Mouse (Mus musculus) heart, adult 2 months (tissue): ENCODE results near the gene Lmln. TPM values are rescaled to one million over a fixed set of nuclear protein-coding genes. Genes with fewer than 3 reads are reported as not detected.

Experiments used
- DNase-seq, 2 experiments: peaks; one replicate each; pipeline ENCODE4 v3.0.0; 2021
- H3K27ac ChIP-seq: fragments of 200-600 bp; 2 replicates; pipeline ENCODE4 v1.8.1; 2022
- H3K27me3 ChIP-seq: fragments of 200-500 bp; 2 replicates; pipeline ENCODE4 v1.6.1; 2012; ENCODE audit warnings: mild to moderate bottlenecking, low read length, inconsistent platforms, mixed read lengths; ENCODE audit not compliant: control insufficient read depth, insufficient read depth
- H3K36me3 ChIP-seq: fragments of 200-500 bp; 2 replicates; pipeline ENCODE4 v1.6.1; 2012; ENCODE audit warnings: low read length, inconsistent platforms; ENCODE audit not compliant: control insufficient read depth, insufficient read depth
- H3K4me1 ChIP-seq: fragments of 200-500 bp; 2 replicates; pipeline ENCODE4 v1.6.1; 2011; ENCODE audit warnings: low read length; ENCODE audit not compliant: control insufficient read depth, insufficient read depth
- H3K4me3 ChIP-seq: fragments of 200-600 bp; 2 replicates; pipeline ENCODE4 v1.8.1; 2022
- H3K79me2 ChIP-seq: fragments of 200-500 bp; replicated peaks from 2 replicates; pipeline ENCODE4 v1.6.1; 2012; ENCODE audit warnings: mild to moderate bottlenecking, inconsistent platforms, low read length, moderate library complexity, mixed read lengths; ENCODE audit not compliant: control insufficient read depth, insufficient read depth
- H3K9ac ChIP-seq: fragments of 200-500 bp; 2 replicates; pipeline ENCODE4 v1.6.1; 2012; ENCODE audit warnings: low read depth, mild to moderate bottlenecking, control low read depth, inconsistent platforms, low read length, mixed read lengths
- CTCF ChIP-seq: fragments of 200-600 bp; IDR thresholded peaks from 2 replicates; pipeline ENCODE4 v1.8.1; 2022; ENCODE audit warnings: antibody characterized with exemption, mild to moderate bottlenecking, moderate library complexity
- EP300 ChIP-seq: fragments of 200-500 bp; IDR thresholded peaks from 2 replicates; pipeline ENCODE4 v1.6.1; 2011; ENCODE audit warnings: low read depth, low read length, control low read depth; ENCODE audit not compliant: insufficient read depth
- POLR2A ChIP-seq: fragments of 200-500 bp; IDR thresholded peaks from 2 replicates; pipeline ENCODE4 v1.6.1; 2011; ENCODE audit warnings: mild to moderate bottlenecking, low read depth, low read length, control low read depth; ENCODE audit not compliant: insufficient read depth
- WGBS: fragments of 180-500 bp; shearing (Covaris S2); methylation state at CpG from one replicate; pipeline ENCODE4 v1.1.7; 2018; 5-methylcytosine and 5-hydroxymethylcytosine counted together
- intact Hi-C: fragments of 180-260 bp; cut with DNase I; formaldehyde crosslinking; loops from one replicate; pipeline ENCODE4 v1.15.1; 2025
- polyA plus RNA-seq: library from polyadenylated mRNA; depleted of rRNA; stranded (reverse); fragments of >200 nt; gene quantifications from 2 replicates; pipeline ENCODE4 v1.2.3, GENCODE M21; 2012
- total RNA-seq, 2 experiments: library from RNA; stranded (reverse); gene quantifications; 2 replicates each; pipeline ENCODE4 v1.2.3; 2021

Lmln gene
- total and polyA plus RNA-seq, 3 experiments: 1.1 to 2.0 (median 1.9) TPM

DNA sequence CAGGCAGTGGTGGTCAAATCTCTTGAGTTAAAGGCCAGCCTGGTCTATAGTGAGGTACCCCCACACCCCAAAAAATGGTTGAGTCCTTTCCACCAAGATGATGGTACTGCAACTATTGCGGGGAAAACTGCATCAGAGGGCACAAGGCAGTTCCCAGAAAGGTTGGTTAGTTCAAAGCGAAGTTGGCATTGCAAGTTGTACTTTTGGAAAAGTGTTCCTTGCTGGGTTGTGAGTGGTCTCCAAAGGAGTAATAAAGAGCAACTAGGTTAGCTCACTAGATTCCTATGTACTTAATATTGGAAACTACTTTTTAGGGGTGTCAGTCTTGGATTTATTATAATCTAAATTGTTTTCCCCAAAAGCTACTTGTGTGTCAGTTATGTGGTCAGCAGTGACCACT is 1.4 kb upstream of the Lmln start:
- no peak for DNase-seq
- intact Hi-C loops: no loop called here
- WGBS: 90% methylated on average over 2 of the region's 2 CpGs
- Histone ChIP-seq H3K27ac (no peak overlapping the region), H3K4me1 (peaks cover 2% of the 10 kb centered on the region), H3K79me2 (no peaks in the 10 kb centered on the region), H3K36me3 (peaks cover 14% of the 10 kb centered on the region), H3K4me3 (no peak overlapping the region), H3K27me3 (no peaks in the 10 kb centered on the region), H3K9ac (no peak overlapping the region)
- no peak for TF ChIP-seq CTCF
- TF ChIP-seq EP300: no peak
- no peak for TF ChIP-seq POLR2A

DNA sequence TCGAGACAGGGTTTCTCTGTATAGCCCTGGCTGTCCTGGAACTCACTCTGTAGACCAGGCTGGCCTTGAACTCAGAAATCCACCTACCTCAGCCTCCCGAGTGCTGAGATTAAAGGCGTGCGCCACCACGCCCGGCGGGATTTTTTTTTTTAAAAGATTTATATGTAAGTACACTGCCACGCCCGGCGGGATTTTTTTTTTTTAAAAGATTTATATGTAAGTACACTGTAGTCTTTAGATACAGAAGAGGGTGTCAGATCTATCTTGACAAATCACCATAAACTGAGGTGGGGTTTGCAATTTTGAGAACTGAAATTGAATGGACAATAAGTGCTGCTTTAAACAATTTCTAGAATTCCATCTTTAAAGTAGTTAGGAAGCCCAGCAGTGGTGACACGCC is 921 bp upstream of the Lmln start:
- H3K4me1 ChIP-seq: peaks cover 2% of the 10 kb centered on the region
- H3K27ac ChIP-seq: no peak overlapping the region; the same call in 1 of the 2 replicates
- H3K36me3 ChIP-seq: peaks cover 14% of the 10 kb centered on the region
- TF ChIP-seq POLR2A: no peak
- TF ChIP-seq EP300: no peak
- TF ChIP-seq CTCF: no peak
- no peaks in the 10 kb centered on the region for H3K27me3 ChIP-seq
- H3K4me3 ChIP-seq: no peak overlapping the region
- intact Hi-C loops: no loop called here
- no peaks in the 10 kb centered on the region for H3K79me2 ChIP-seq
- peak overlapping the region; percentile 68; the same call in 1 of the 2 replicates for H3K9ac ChIP-seq
- no peak for DNase-seq
- 51% methylated on average over 11 of the region's 11 CpGs for WGBS

DNA sequence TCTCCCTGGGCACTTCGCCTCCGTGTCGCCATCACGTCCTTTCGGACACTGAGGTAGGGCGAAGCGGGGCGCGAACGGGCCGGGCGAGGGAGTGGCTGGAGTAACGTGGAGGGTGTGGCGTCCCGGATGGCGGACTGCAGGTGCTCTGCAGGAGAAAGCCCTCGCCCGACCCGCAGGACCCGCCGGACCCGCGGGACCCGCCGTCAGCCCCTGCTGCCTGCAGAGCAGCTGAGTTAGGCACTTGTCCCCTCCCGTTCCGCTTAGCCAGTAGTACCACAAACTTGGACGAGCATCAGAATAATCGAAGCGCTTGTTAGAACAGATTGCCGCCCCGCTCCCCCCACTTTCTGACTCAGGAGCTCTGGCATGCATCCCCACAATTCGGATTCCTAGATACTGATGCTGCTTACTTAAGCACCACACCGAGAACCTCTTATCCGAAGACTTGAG is 386 bp downstream of the Lmln start:
- Histone ChIP-seq H3K27ac (peak overlapping the region; percentile 51), H3K9ac (peak overlapping the region; percentile 81), H3K79me2 (no peaks in the 10 kb centered on the region), H3K4me1 (peaks cover 2% of the 10 kb centered on the region), H3K36me3 (peaks cover 10% of the 10 kb centered on the region), H3K4me3 (peak overlapping the region; percentile 81), H3K27me3 (no peaks in the 10 kb centered on the region)
- TF ChIP-seq POLR2A (no peak), EP300 (no peak), CTCF (no peak)
- intact Hi-C loops: no loop called here
- DNase-seq: no peak
- WGBS: under 1% methylated on average over 35 of the region's 35 CpGs

- Histone ChIP-seq H3K36me3 (peaks cover 6% of the 10 kb centered on the region), H3K4me3 (peak overlapping the region; percentile 81), H3K27me3 (no peaks in the 10 kb centered on the region), H3K27ac (no peak overlapping the region), H3K79me2 (no peaks in the 10 kb centered on the region), H3K9ac (peak overlapping the region; percentile 81), H3K4me1 (no peaks in the 10 kb centered on the region; the same call in 1 of the 2 replicates)
- TF ChIP-seq EP300 (no peak), POLR2A (no peak), CTCF (no peak)
- intact Hi-C loops: no loop called here
- WGBS: 9% methylated on average over 7 of the region's 7 CpGs
- no peak for DNase-seq
Observed at GRCm38 (mm10) chr16:33063267-33063666, 946 bp downstream of the Lmln start.

GRCm38 (mm10) chr16:33064636-33065035 is 2.3 kb downstream of the Lmln start:
- Histone ChIP-seq H3K36me3 (no peaks in the 10 kb centered on the region), H3K4me1 (no peaks in the 10 kb centered on the region; the same call in 1 of the 2 replicates), H3K27ac (no peak overlapping the region), H3K27me3 (no peaks in the 10 kb centered on the region), H3K4me3 (no peak overlapping the region), H3K79me2 (no peaks in the 10 kb centered on the region), H3K9ac (no peak overlapping the region)
- TF ChIP-seq EP300 (no peak), POLR2A (no peak), CTCF (no peak)
- 81% methylated on average over 9 of the region's 9 CpGs for WGBS
- intact Hi-C loops: no loop called here
- DNase-seq: no peak

- Histone ChIP-seq H3K79me2 (no peaks in the 10 kb centered on the region), H3K9ac (no peak overlapping the region), H3K36me3 (no peaks in the 10 kb centered on the region), H3K27me3 (no peaks in the 10 kb centered on the region), H3K4me1 (no peaks in the 10 kb centered on the region), H3K27ac (no peak overlapping the region), H3K4me3 (no peak overlapping the region)
- DNase-seq: no peak
- intact Hi-C loops: no loop called here
- no peak for TF ChIP-seq POLR2A
- TF ChIP-seq EP300: no peak
- no peak for TF ChIP-seq CTCF
Observed at GRCm38 (mm10) chr16:33070928-33071327, 8.6 kb downstream of the Lmln start.
